Mouse (Mus musculus): Measurements from ENCODE around the gene Ccser1.

Ccser1 gene

DNA sequence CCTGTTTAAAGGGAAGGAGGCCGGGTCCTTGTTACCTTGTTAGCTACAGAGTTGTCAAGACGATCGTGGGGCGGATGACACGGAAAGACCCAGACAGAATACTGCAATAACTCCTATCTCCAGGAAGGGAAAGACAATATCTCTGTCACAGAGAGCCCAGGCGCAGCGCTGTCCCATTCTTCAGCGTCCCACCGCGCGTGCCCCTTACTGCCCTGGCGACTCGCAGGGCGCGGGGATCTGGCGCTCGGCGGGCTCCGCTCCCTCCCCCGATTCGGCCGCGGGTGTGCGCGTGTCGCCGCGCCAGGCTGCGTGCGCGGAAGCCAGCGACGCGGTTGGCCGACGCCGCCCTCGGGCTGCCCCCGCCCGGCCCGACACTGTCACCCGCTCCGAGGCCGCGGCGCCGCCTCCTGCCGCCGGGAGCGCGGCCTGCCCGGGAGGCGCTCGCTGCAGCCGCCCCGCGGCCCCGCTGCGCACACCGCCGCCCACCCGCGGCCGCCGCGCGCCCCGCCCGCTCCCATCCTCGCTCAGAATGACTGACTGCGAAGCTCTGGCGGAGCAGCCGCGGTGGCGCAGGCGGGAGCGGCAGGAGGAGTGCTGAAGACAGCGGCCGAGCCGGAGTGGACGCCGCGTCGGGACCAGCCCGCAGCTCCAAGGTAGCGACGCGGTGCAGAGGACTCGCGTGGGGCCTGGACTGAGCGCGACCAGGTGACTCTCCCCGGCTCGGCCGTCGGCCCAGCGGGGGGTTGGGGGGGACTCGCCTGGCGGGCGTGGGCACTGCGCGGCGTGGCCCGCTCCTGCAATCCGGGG, at the start of gene Ccser1:
TSS of gene Ccser1 (plus strand) at position 376 of the 807 bp plus-strand sequence.
- peak; percentile 81 for DNase-seq

GRCm38 (mm10) chr6:61136436-61136835, 43.7 kb upstream of the Ccser1 start:
- DNase-seq, result no peak

DNA sequence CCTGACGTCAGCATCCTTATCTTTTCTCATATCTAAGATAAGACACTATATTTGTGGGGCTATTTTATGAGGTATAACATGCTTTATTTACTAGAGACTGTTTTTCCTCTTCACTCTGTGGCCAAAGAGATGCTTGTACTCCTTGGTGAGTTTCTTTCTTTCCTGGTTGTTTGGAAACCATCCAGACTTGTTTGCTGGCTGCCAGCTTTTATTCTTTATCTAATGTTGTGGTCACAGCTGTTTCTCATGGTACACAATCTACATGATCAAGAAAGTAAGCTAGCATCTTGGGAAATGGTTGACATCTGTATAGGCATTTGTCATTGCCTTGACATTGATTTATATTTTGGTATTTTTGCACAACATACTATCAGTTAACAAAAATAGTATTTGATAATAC, 37.1 kb upstream of the Ccser1 start:
- DNase-seq, result no peak

GRCm38 (mm10) chr6:61152924-61153323, 27.2 kb upstream of the Ccser1 start:
- DNase-seq, result no peak

- DNase-seq, result no peak
Observed at GRCm38 (mm10) chr6:61154654-61155053, 25.5 kb upstream of the Ccser1 start.

- peak; percentile 32 for DNase-seq
Observed at GRCm38 (mm10) chr6:61155059-61155629, 25.0 kb upstream of the Ccser1 start.

DNA sequence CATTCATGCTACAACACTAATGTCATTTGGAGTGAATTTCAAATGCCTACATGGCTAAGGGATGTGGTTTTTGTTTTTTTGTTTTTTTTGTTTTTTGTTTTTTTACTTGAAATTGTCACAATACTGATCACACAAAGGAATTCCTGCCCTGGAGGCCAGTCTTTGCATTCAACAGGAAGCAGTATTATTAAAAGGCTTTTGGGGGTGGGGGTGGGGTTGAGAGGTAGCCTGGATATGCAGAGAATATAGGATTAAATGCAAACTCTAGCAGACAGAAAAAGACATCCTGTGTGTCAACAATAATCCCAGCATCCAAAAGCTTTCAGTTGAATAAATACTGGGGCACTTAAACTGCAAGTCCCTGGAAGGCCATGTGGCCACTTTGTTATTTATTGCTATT, 24.4 kb upstream of the Ccser1 start:
- peak; percentile 13 for DNase-seq

- DNase-seq, result no peak
Observed at GRCm38 (mm10) chr6:61162117-61162516, 18.0 kb upstream of the Ccser1 start.

DNA sequence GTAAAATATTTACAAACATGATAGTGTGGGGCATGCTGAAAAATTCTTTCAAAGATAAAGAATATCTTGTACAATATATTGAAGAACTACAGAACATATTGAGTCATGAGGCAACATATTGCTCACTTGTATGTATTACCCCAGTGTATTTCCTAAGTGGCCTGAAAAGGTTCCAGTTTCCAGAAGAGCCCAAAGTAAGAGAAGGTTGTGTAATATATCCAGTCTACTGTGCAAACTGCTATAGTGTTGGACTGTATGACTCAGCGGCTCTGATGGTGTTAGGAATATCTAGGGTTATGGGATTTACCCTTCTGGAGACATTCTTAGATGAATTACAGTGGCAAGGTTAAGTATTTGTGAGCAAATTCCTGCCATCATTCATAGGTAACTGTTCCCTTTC, 13.2 kb upstream of the Ccser1 start:
- no peak for DNase-seq

DNA sequence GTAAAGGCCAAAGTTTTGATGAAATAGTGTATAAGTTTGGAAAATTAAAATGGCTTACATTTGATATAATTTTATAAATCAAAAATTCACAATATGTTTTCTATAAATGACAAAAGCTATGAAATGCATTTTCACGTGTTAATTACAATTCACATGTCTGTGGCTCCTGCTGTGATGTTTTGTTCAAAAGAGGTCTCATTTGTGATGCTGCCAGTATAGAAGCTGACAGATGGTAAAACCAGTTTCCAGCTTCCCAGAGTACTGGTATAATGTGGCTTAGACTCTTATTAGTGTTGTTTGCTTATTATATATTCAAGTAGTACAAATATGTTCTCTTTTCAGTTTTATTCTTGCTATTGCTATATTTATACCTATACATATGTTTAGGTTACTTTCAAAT, 4.0 kb upstream of the Ccser1 start:
- DNase-seq, result no peak

- DNase-seq, result no peak
Observed at GRCm38 (mm10) chr6:61177476-61177875, 2.6 kb upstream of the Ccser1 start.

- DNase-seq, result no peak
Observed at GRCm38 (mm10) chr6:61179641-61179948, 529 bp upstream of the Ccser1 start.

- peak; percentile 57 for DNase-seq
Observed at GRCm38 (mm10) chr6:61180756-61181191, 650 bp downstream of the Ccser1 start.

- DNase-seq, result no peak
Observed at GRCm38 (mm10) chr6:61189029-61189428, 8.9 kb downstream of the Ccser1 start.

GRCm38 (mm10) chr6:61191597-61192386, 11.7 kb downstream of the Ccser1 start:
- no peak for DNase-seq

DNA sequence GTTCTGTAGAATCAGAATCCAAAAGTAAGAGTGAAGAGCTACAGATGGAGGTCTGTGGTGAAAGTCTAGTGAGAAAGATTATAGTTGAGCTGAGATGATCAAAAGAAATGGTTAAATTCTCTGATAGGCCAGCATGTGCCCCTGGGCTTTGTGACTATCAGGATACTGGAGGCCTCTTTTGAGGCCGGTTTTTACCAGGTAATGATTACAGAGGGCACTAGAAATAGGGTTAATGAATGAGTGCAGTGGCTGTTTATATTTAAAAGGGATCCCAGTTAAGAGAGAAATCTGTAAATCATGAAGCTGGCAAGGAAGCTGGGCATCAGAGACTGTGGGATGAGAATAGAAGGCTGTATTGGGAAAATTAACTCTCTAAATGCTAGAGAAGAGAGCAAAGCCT, 23.2 kb downstream of the Ccser1 start:
- DNase-seq, result no peak

GRCm38 (mm10) chr6:61206042-61206441, 25.9 kb downstream of the Ccser1 start:
- DNase-seq, result no peak

DNA sequence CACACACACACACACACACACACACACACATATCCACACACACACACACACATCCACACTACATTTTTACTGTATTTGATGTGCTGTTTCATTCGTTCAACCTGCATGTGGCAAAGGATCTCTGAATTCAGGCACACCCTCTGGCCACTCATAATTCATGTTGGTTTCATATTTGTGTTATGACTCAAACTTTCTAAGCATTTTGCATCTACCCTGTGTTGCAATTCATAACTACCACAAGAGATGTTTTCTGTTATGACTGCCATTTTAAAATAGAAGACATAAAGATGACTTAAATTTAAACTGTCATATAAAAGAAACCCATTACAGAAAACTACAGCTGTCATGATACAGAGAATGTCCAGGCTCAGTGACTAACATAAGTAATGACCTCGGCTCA, 26.5 kb downstream of the Ccser1 start:
- no peak for DNase-seq

DNA sequence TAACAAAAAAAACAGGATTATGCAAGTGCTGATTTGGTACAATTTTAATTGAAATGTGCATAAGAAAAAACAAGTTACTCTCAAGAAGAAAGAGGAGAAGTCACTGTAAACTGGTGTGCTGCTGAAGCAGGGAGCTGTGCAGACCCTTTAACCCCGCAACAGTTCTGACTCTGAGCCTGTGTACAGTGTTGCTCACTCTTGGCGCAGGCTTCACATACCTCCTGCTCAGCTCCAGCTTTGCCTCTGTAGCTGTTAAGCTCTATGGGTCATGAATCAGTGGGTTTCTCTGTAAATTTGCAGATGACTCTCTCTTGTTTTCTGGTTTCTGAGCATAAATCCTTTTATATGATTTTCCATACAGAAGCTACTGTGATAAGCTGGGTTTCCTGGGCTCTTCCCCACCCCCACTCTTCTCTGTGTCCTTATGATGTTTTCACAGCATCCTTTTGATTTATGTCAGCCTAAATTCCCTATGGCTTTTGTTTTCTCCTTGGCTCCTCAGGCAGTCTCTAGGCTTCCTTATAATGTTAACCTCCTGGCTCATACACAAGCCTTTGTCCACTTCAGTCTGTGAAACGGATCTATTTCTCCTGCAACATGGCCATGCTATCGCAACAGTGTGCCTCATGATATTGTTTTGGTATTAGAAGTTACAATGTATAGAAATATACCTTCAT, 30.1 kb downstream of the Ccser1 start:
- peak; percentile 32 for DNase-seq

DNA sequence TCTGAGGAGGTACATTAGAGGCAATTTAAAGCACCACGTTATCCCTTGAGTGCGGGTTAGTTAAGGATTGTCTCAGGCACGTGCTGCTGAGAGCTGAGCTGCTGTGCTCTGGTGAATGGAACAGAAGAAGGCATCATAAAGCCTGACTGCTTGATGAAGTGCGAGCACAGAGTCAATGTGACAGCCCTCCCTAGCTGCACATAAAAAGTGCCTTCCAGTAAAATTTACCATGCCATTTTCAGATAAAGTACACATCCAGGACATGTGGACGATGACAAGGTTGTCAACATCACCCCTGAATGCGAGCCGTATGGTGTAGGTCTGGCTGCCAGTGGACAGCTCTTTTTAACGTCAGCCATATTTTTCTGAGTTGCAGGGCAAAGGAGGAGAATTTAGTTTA, 35.6 kb downstream of the Ccser1 start:
- DNase-seq, result peak; percentile 39

DNA sequence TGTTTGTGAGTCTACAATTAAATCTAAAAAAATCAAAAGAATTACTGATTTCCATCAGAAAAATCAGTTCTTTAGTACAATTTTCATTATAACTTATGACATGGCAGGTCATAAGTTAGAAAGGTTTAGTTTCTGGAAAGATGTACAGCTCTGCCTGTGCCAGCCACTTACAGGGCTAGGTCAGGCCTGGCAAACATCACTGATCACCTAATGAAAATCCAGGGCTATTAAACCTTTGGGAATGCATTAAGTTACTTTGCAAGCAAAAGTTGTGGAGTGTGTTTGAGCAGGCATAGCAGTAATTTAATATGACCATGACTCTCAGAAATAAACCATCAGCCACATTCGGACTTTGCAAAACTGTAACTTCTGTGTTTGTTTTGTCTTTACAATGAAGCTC, 36.4 kb downstream of the Ccser1 start:
- peak; percentile 47 for DNase-seq

- no peak for DNase-seq
Observed at GRCm38 (mm10) chr6:61217717-61218116, 37.6 kb downstream of the Ccser1 start.

DNA sequence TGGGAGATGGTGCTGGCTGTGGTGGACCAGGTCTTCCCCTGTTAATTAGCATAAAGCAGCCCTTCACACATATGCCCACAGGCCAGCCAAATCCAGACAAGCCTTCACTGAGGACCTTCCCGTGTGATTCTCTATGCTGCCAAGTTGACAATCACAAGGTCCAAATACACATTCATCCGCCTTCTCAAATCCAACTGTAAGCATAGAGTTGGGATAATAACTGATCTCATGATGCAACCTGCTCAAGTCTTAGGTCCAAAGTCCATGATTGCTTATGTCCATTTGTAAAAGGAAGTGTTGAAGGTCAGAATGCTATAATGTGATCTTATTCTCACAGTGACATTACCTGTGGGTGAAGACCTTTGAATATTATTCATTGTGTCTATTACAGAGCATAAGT, 43.4 kb downstream of the Ccser1 start:
- no peak for DNase-seq

All from embryo, embryonic 11 days (tissue).